Mouse (Mus musculus): Measurements from ENCODE around the gene Hipk2.
A peak's percentile ranks its signal among the peaks of the same experiment; 100 is the strongest.

Hipk2 gene

GRCm38 (mm10) chr6:38902820-38903439, 27.0 kb upstream of the Hipk2 start:
- no peak for DNase-seq (ENCODE audit: low spot score)

GRCm38 (mm10) chr6:38901636-38902035, 25.7 kb upstream of the Hipk2 start:
- DNase-seq (ENCODE audit: low spot score): no peak

GRCm38 (mm10) chr6:38901152-38901551, 25.2 kb upstream of the Hipk2 start:
- DNase-seq (ENCODE audit: low spot score): no peak

- no peak for DNase-seq (ENCODE audit: low spot score)
Measured at GRCm38 (mm10) chr6:38900479-38901126, 24.6 kb upstream of the Hipk2 start.

GRCm38 (mm10) chr6:38900073-38900472, 24.1 kb upstream of the Hipk2 start:
- DNase-seq (ENCODE audit: low spot score): no peak

- no peak for DNase-seq (ENCODE audit: low spot score)
Measured at GRCm38 (mm10) chr6:38893615-38894014, 17.6 kb upstream of the Hipk2 start.

GRCm38 (mm10) chr6:38892017-38892416, 16.1 kb upstream of the Hipk2 start:
- no peak for DNase-seq (ENCODE audit: low spot score)

GRCm38 (mm10) chr6:38889156-38889555, 13.2 kb upstream of the Hipk2 start:
- DNase-seq (ENCODE audit: low spot score): no peak

GRCm38 (mm10) chr6:38887436-38887835, 11.5 kb upstream of the Hipk2 start:
- no peak for DNase-seq (ENCODE audit: low spot score)

- no peak for DNase-seq (ENCODE audit: low spot score)
Measured at GRCm38 (mm10) chr6:38885132-38885531, 9.2 kb upstream of the Hipk2 start.

GRCm38 (mm10) chr6:38884482-38884881, 8.5 kb upstream of the Hipk2 start:
- DNase-seq (ENCODE audit: low spot score): no peak

- no peak for DNase-seq (ENCODE audit: low spot score)
Measured at GRCm38 (mm10) chr6:38882728-38883171, 6.8 kb upstream of the Hipk2 start.

- DNase-seq (ENCODE audit: low spot score): no peak
Measured at GRCm38 (mm10) chr6:38881975-38882374, 6.0 kb upstream of the Hipk2 start.

GRCm38 (mm10) chr6:38881468-38881867, 5.5 kb upstream of the Hipk2 start:
- DNase-seq (ENCODE audit: low spot score): no peak

- no peak for DNase-seq (ENCODE audit: low spot score)
Measured at GRCm38 (mm10) chr6:38877674-38878073, 1.7 kb upstream of the Hipk2 start.

GRCm38 (mm10) chr6:38875258-38876070, 501 bp downstream of the Hipk2 start, which contains the start of gene Tbxas1:
TSS of gene Tbxas1 (plus strand) at chr6:38875404.
- peak; percentile 44 for DNase-seq (ENCODE audit: low spot score)

GRCm38 (mm10) chr6:38874565-38875257, 1.3 kb downstream of the Hipk2 start:
- DNase-seq (ENCODE audit: low spot score): no peak

- DNase-seq (ENCODE audit: low spot score): peak; percentile 49
Measured at GRCm38 (mm10) chr6:38874035-38874434, 1.9 kb downstream of the Hipk2 start.

GRCm38 (mm10) chr6:38873316-38873715, 2.6 kb downstream of the Hipk2 start:
- DNase-seq (ENCODE audit: low spot score): no peak

GRCm38 (mm10) chr6:38871051-38871450, 4.9 kb downstream of the Hipk2 start:
- DNase-seq (ENCODE audit: low spot score): no peak

GRCm38 (mm10) chr6:38870070-38870469, 5.9 kb downstream of the Hipk2 start:
- no peak for DNase-seq (ENCODE audit: low spot score)

- no peak for DNase-seq (ENCODE audit: low spot score)
Measured at GRCm38 (mm10) chr6:38868974-38869373, 7.0 kb downstream of the Hipk2 start.
